Mouse (Mus musculus) testis, adult 2 months (tissue): ENCODE data around the gene Tmem229a. TPM values are rescaled to one million over a fixed set of nuclear protein-coding genes. Genes with fewer than 3 reads are reported as not detected.

Experiments
- H3K27ac ChIP-seq: fragments of 200-500 bp; 2 replicates; pipeline ENCODE4 v1.5.1; 2012; ENCODE audit warnings: low read depth, low read length; ENCODE audit not compliant: control insufficient read depth, insufficient read depth
- H3K27me3 ChIP-seq: fragments of 200-500 bp; 2 replicates; pipeline ENCODE4 v1.6.1; 2012; ENCODE audit warnings: mild to moderate bottlenecking, low read length, moderate library complexity; ENCODE audit not compliant: control insufficient read depth, insufficient read depth
- H3K36me3 ChIP-seq: fragments of 200-500 bp; 2 replicates; pipeline ENCODE4 v1.6.1; 2012; ENCODE audit warnings: mild to moderate bottlenecking, low read length; ENCODE audit not compliant: control insufficient read depth, insufficient read depth
- H3K4me1 ChIP-seq: fragments of 200-500 bp; 2 replicates; pipeline ENCODE4 v1.6.1; 2012; ENCODE audit warnings: low read length; ENCODE audit not compliant: control insufficient read depth, insufficient read depth
- H3K4me3 ChIP-seq: fragments of 200-500 bp; 2 replicates; pipeline ENCODE4 v1.5.1; 2012; ENCODE audit warnings: low read depth, mild to moderate bottlenecking, low read length, moderate library complexity, mixed read lengths; ENCODE audit not compliant: control insufficient read depth
- CTCF ChIP-seq: fragments of 200-500 bp; IDR thresholded peaks from 2 replicates; pipeline ENCODE4 v1.5.1; 2012; ENCODE audit warnings: low read depth, mild to moderate bottlenecking, inconsistent platforms, low read length, moderate library complexity; ENCODE audit not compliant: control insufficient read depth, insufficient read depth, insufficient replicate concordance
- POLR2A ChIP-seq: fragments of 200-500 bp; IDR thresholded peaks from 2 replicates; pipeline ENCODE4 v1.6.1; 2012; ENCODE audit warnings: low read depth, mild to moderate bottlenecking, inconsistent platforms, low read length, moderate library complexity; ENCODE audit not compliant: control insufficient read depth
- polyA plus RNA-seq: library from polyadenylated mRNA; depleted of rRNA; stranded (reverse); fragments of >200 nt; gene quantifications from 2 replicates; pipeline ENCODE4 v1.2.3, GENCODE M21; 2012; rRNA removed

The Tmem229a gene
- polyA plus RNA-seq: 0.02 TPM in 1 of 2 replicates, not detected in the other

DNA sequence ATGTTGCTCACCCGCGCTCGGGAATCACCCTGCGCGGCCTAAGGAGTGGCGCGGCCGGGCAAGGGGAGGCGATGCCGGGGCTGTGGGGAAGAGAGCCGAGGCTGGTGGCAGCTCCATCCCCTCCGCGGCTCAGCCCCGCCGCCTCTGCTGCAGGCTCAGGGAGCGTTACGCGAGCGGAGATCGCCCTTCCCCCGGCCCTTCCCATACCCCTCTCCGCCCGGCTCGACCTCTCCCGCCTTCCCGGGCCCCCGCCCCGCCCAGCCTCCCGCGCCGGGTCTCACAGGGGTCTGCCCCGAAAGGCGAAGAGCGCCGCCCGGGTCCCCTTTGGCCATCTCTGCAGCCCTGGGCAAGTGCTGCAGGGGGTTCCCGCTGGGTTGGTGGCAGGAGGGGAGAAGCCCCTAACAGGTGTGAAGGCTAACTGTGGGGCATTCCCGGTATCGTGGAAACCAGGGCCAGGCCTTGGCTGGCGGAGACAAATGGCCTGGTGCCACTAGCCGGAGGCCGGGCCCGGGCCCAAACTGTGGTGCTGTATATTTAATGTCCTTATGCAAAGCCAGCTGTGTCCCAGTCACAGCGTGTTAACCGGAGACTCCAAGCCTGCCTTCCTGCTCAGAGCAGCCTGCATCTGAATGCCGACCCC lies at the start of gene Tmem229a:
TSS of gene Tmem229a (minus strand) at position 352 of the 640 bp plus-strand sequence.
- Histone ChIP-seq H3K27me3 (no peaks in the 10 kb centered on the region), H3K4me1 (peaks cover 9% of the 10 kb centered on the region), H3K27ac (no peak within 1 kb of the TSS), H3K4me3 (peak within 1 kb of the TSS; percentile 25), H3K36me3 (no peaks in the 10 kb centered on the region)
- TF ChIP-seq CTCF: no peak
- no peak for TF ChIP-seq POLR2A

DNA sequence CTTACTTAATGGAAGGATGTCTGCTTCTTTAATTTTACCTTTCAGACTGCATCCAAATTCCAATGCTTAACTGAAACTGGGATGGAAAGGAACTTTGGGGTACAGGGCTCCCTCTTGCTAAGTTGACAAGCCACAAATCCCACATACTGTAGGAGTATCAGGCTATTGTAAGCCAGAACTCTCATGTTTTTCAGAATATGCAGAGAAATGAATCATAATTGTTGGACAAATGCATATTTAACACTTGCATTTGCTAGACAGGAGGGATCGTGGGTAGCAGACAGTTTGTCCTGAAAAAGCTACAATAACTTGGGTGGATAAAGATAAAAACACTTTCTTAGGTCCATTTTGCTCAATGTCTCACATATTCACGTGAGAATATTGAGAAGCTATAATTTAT lies 37.7 kb upstream of the Tmem229a start:
- no peaks in the 10 kb centered on the region for H3K36me3 ChIP-seq
- no peaks in the 10 kb centered on the region for H3K27me3 ChIP-seq
- no peak overlapping the region for H3K27ac ChIP-seq
- no peak overlapping the region for H3K4me3 ChIP-seq
- no peaks in the 10 kb centered on the region for H3K4me1 ChIP-seq
- TF ChIP-seq CTCF (no peak), POLR2A (no peak)

DNA sequence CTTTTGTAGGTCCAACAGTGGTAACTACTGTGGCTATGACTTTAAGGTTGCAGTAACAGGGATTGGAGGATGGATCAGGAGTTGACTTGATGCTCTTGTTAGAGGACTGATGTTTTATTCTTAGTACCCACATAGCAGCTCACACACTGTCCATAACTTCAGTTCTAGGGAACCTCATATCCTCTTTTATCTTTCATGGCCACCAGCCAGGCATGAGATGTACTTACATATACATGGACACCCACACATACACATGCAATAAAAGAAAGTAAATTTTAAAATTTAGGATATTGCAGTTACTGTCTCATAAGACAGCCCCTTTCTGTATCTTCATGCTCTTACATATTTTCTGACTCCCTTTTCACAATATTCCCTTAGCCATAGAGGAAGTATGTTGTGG lies 33.7 kb upstream of the Tmem229a start:
- Histone ChIP-seq H3K27ac (no peak overlapping the region), H3K27me3 (no peaks in the 10 kb centered on the region), H3K4me1 (no peaks in the 10 kb centered on the region), H3K36me3 (no peaks in the 10 kb centered on the region), H3K4me3 (no peak overlapping the region)
- no peak for TF ChIP-seq CTCF
- no peak for TF ChIP-seq POLR2A

DNA sequence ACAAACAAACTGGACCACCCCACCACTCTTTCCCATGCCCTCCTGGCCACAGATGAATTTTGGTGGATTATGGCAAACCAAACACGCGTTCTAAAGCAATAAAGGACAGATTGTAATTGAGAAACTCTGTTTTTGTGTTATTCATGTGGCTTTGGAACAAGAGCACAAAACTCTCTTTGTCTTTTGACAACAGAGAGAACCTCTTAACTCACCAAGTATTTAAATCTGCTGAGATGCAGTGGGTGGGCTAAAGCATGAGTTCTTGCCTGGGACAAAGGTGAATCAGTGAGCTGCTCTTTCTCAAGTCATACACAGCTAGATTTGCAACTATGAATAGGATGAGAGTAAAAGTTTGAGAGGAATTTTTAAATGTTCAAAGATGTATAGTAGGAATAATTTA lies 20.1 kb upstream of the Tmem229a start:
- TF ChIP-seq POLR2A (no peak), CTCF (no peak)
- no peaks in the 10 kb centered on the region for H3K36me3 ChIP-seq
- H3K4me1 ChIP-seq: no peaks in the 10 kb centered on the region
- H3K27me3 ChIP-seq: no peaks in the 10 kb centered on the region
- no peak overlapping the region for H3K4me3 ChIP-seq
- no peak overlapping the region for H3K27ac ChIP-seq

DNA sequence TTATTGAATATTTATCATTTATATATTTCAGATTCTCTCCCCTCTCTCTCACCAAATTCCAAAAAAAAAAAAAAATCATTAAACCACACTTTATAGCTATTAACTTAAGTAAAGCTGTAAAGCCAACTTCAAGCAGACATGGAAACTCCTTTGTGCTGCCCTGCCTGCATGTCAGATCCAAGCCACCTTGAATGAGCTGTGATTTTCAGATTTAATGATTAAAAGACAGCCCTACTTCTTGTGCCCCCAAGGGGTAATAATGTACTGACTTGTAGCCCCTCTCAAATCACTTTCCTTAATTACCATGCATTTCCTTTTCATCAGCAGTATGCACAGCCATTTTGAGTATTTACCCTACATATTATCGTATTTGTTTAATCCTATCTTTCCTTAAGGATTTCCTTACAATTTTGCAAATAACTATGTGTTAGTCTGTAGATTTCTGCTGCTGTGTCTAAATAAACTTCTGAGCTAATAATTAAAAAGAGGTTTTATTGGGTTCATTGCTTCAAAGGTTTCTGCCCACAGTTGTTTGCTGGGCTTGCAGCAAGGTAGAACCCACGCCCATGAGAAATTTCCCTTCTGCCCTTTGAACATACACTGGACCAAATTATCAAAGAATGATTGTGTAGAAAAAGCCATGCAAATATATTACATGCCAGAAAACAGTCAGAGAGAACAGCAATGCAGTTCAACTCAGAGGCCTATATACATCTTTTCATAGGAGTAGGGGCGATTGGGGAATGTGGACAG lies 12.6 kb upstream of the Tmem229a start:
- TF ChIP-seq POLR2A: no peak
- no peaks in the 10 kb centered on the region for H3K4me1 ChIP-seq
- H3K27ac ChIP-seq: no peak overlapping the region
- no peaks in the 10 kb centered on the region for H3K36me3 ChIP-seq
- H3K4me3 ChIP-seq: no peak overlapping the region
- H3K27me3 ChIP-seq: no peaks in the 10 kb centered on the region

DNA sequence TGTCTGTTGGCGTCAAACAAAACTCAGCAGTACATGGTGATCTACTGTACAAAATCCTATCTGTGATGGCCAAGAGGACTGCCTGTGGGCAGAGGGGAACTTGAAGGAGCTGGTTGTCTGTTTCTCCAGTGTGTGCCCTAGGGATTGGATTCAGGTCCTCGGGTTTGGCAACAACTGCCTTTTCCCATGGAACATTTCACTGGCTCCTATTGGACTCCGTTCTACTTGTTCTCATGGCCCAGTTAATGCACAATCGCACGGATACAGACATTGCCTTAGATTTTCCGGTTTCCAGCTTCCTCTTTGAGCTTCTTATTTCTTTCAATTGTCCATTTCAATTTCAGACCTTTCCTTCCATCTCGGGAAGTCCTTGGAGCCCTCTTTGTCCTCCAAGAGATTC lies 11.6 kb upstream of the Tmem229a start:
- no peak for TF ChIP-seq POLR2A
- TF ChIP-seq CTCF: no peak
- Histone ChIP-seq H3K4me1 (no peaks in the 10 kb centered on the region), H3K4me3 (no peak overlapping the region), H3K27ac (no peak overlapping the region), H3K36me3 (no peaks in the 10 kb centered on the region), H3K27me3 (no peaks in the 10 kb centered on the region)

DNA sequence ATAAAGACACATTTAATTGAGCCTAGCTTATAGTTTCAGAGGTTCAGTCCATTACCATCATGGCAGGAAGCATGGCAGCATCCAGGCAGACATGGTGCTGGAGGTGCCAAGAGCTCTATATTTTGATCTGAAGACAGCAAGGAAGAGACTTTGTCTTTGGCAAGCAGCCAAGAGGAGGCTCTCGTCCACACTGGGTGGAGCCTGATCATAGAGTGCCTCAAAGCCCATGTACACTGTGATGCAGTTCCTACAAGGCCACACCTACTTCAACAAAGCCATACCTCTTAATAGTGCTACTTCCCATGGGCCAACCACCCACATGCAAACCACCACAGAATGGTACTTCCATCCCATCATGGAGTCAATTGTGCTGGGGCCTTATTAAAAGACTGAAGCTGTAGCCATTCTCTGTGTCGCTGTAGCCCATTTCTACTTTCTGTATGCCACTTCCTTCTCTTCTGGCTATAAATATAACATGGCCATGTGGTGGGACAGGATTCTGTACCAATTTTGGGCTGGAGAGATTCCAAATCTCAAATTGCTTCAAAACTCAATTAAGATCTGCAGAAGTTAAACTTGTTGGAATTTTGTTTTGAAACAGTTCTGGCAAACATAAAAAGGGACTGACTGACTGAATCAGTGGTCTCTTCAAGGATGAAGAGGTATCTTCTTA lies 10.0 kb upstream of the Tmem229a start:
- H3K27me3 ChIP-seq: no peaks in the 10 kb centered on the region
- no peak overlapping the region for H3K4me3 ChIP-seq
- TF ChIP-seq CTCF (no peak), POLR2A (no peak)
- no peak overlapping the region for H3K27ac ChIP-seq
- no peaks in the 10 kb centered on the region for H3K4me1 ChIP-seq
- H3K36me3 ChIP-seq: no peaks in the 10 kb centered on the region

DNA sequence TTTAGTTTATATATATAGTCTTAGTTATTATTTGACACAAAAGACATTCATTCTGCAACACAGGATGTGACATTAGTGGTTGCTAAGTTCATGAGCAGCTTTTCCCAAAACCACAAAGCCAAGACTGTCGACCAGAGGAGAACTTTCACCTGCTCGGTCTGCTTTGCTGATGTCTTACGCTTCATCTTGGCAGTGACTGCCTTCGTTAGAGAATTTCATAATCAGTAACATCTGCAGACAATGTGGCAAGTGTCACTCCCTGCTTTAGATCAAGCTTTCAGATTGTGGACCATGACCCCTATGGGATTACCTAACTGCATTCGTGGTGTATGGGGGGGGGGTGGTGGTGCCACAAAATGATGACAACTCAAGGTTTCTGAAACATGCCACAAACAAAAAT lies 7.7 kb upstream of the Tmem229a start:
- no peak overlapping the region for H3K4me3 ChIP-seq
- H3K27me3 ChIP-seq: no peaks in the 10 kb centered on the region
- no peaks in the 10 kb centered on the region for H3K36me3 ChIP-seq
- no peak for TF ChIP-seq POLR2A
- TF ChIP-seq CTCF: no peak
- no peak overlapping the region for H3K27ac ChIP-seq
- H3K4me1 ChIP-seq: no peaks in the 10 kb centered on the region
